Mouse (Mus musculus) CH12.LX (cell line): ENCODE data around the gene Tollip. TPM values are rescaled to one million over a fixed set of nuclear protein-coding genes. Genes with fewer than 3 reads are reported as not detected.

Experiments
- DNase-seq: peaks from one replicate; pipeline ENCODE4 v3.0.0-alpha.2; 2013; ENCODE audit errors: extremely low read depth
- H3K27ac ChIP-seq: 2 replicates; pipeline ENCODE4 v1.5.1; 2012; ENCODE audit warnings: low read depth, mild to moderate bottlenecking, control low read depth, moderate library complexity; ENCODE audit not compliant: insufficient read depth
- H3K27me3 ChIP-seq: replicated peaks from 2 replicates; pipeline ENCODE3; 2012; ENCODE audit warnings: inconsistent platforms
- H3K36me3 ChIP-seq, 2 experiments: replicated peaks in 1 of 2; 2 replicates each; pipeline versions ENCODE3 to v1.6.1; 2012; ENCODE audit warnings: inconsistent platforms in 1 of 2, low read length in 1 of 2, mild to moderate bottlenecking in 1 of 2, mixed read lengths in 1 of 2, moderate library complexity in 1 of 2; ENCODE audit not compliant: control insufficient read depth in 1 of 2, insufficient read depth in 1 of 2
- H3K4me1 ChIP-seq, 2 experiments: 2 replicates each; pipeline ENCODE4 v1.6.1; 2012; ENCODE audit warnings: inconsistent platforms in 1 of 2, moderate library complexity in 1 of 2; ENCODE audit not compliant: insufficient read depth in 2 of 2, control insufficient read depth in 1 of 2
- H3K4me2 ChIP-seq: 2 replicates; pipeline ENCODE4 v1.6.1; 2012; ENCODE audit warnings: low read depth, mild to moderate bottlenecking, control low read depth; ENCODE audit not compliant: poor library complexity, insufficient read depth, severe bottlenecking
- H3K4me3 ChIP-seq, 3 experiments: fragments of 150-350 bp in 1 of 3; sonication (generic) in 1 of 3; replicated peaks in 1 of 3; 2 replicates each; pipeline versions ENCODE3 to v1.5.1; 2011 to 2012; ENCODE audit warnings: low read depth in 2 of 3, low read length in 2 of 3, mild to moderate bottlenecking in 2 of 3, moderate library complexity in 2 of 3, control low read depth in 1 of 3, improper control_type of control experiment in 1 of 3, inconsistent platforms in 1 of 3, mixed read lengths in 1 of 3; ENCODE audit not compliant: poor library complexity in 1 of 3
- H3K79me2 ChIP-seq: replicated peaks from 2 replicates; pipeline ENCODE4 v1.6.1; 2012; ENCODE audit warnings: mild to moderate bottlenecking, moderate library complexity; ENCODE audit not compliant: control insufficient read depth, poor library complexity, insufficient read depth, severe bottlenecking; ENCODE audit errors: extremely low read depth
- H3K9ac ChIP-seq: 2 replicates; pipeline ENCODE4 v1.6.1; 2012; ENCODE audit warnings: low read depth, mild to moderate bottlenecking, control low read depth, moderate library complexity; ENCODE audit not compliant: insufficient read depth
- H3K9me3 ChIP-seq: replicated peaks from 2 replicates; pipeline ENCODE3; 2012; ENCODE audit warnings: low read length, inconsistent platforms, mixed read lengths
- BHLHE40 ChIP-seq: IDR thresholded peaks from 2 replicates; pipeline ENCODE4 v1.6.1; 2011; ENCODE audit warnings: mild to moderate bottlenecking, low read depth, low read length, improper control_type of control experiment
- CHD1 ChIP-seq: IDR thresholded peaks from 2 replicates; pipeline ENCODE4 v1.6.1; 2012; ENCODE audit warnings: low read depth, low read length, improper control_type of control experiment, inconsistent platforms
- CHD2 ChIP-seq: IDR thresholded peaks from 2 replicates; pipeline ENCODE4 v1.6.1; 2011; ENCODE audit warnings: low read length, improper control_type of control experiment
- CTCF ChIP-seq, 2 experiments: IDR thresholded peaks in 1 of 2; conservative IDR thresholded peaks in 1 of 2; 2 replicates each; pipeline ENCODE4 v1.5.1; 2011 to 2012; ENCODE audit warnings: low read depth in 2 of 2, low read length in 2 of 2, improper control_type of control experiment in 1 of 2, inconsistent platforms in 1 of 2, mild to moderate bottlenecking in 1 of 2, moderate library complexity in 1 of 2
- E2F4 ChIP-seq: IDR thresholded peaks from 2 replicates; pipeline ENCODE4 v1.6.1; 2011; ENCODE audit warnings: low read depth, low read length, improper control_type of control experiment; ENCODE audit not compliant: insufficient replicate concordance
- ELF1 ChIP-seq: IDR thresholded peaks from 2 replicates; pipeline ENCODE4 v1.6.1; 2014; ENCODE audit warnings: low read depth, mild to moderate bottlenecking, inconsistent platforms, low read length, improper control_type of control experiment
- EP300 ChIP-seq: IDR thresholded peaks from 2 replicates; pipeline ENCODE4 v1.6.1; 2011; ENCODE audit warnings: low read length, improper control_type of control experiment
- ETS1 ChIP-seq: conservative IDR thresholded peaks from 2 replicates; pipeline ENCODE4 v1.6.1; 2012; ENCODE audit warnings: low read depth, mild to moderate bottlenecking, inconsistent platforms, low read length, improper control_type of control experiment, moderate library complexity
- GABPA ChIP-seq: IDR thresholded peaks from 2 replicates; pipeline ENCODE4 v1.6.1; 2012; ENCODE audit warnings: low read depth, low read length, improper control_type of control experiment, inconsistent platforms; ENCODE audit not compliant: insufficient replicate concordance
- HCFC1 ChIP-seq: IDR thresholded peaks from 2 replicates; pipeline ENCODE4 v1.6.1; 2012; ENCODE audit warnings: low read depth, mild to moderate bottlenecking, inconsistent platforms, low read length, improper control_type of control experiment
- KAT2A ChIP-seq: IDR thresholded peaks from 2 replicates; pipeline ENCODE4 v1.6.1; 2012; ENCODE audit warnings: low read length, improper control_type of control experiment, inconsistent platforms; ENCODE audit not compliant: insufficient replicate concordance
- MXI1 ChIP-seq: IDR thresholded peaks from 2 replicates; pipeline ENCODE4 v1.6.1; 2011; ENCODE audit warnings: mild to moderate bottlenecking, low read depth, low read length, improper control_type of control experiment
- NELFE ChIP-seq: IDR thresholded peaks from 2 replicates; pipeline ENCODE4 v1.6.1; 2011; ENCODE audit warnings: low read depth, low read length, improper control_type of control experiment
- RAD21 ChIP-seq: IDR thresholded peaks from 2 replicates; pipeline ENCODE4 v1.6.1; 2011; ENCODE audit warnings: low read depth, mild to moderate bottlenecking, low read length, improper control_type of control experiment, moderate library complexity
- SIN3A ChIP-seq: IDR thresholded peaks from 2 replicates; pipeline ENCODE4 v1.6.1; 2012; ENCODE audit warnings: low read length, improper control_type of control experiment, inconsistent platforms
- SMC3 ChIP-seq: IDR thresholded peaks from 2 replicates; pipeline ENCODE4 v1.6.1; 2011; ENCODE audit warnings: low read depth, low read length, improper control_type of control experiment
- TCF12 ChIP-seq: IDR thresholded peaks from 2 replicates; pipeline ENCODE4 v1.6.1; 2014; ENCODE audit warnings: low read depth, mild to moderate bottlenecking, inconsistent platforms, low read length, improper control_type of control experiment
- ZKSCAN1 ChIP-seq: IDR thresholded peaks from 2 replicates; pipeline ENCODE4 v1.6.1; 2012; ENCODE audit warnings: low read depth, inconsistent platforms, low read length, improper control_type of control experiment, borderline replicate concordance
- ZMIZ1 ChIP-seq: IDR thresholded peaks from 2 replicates; pipeline ENCODE4 v1.6.1; 2012; ENCODE audit warnings: low read depth, mild to moderate bottlenecking, inconsistent platforms, low read length, improper control_type of control experiment
- dilution Hi-C: fragments of 300-500 bp; cut with MboI; formaldehyde crosslinking; loops from 2 replicates; pipeline ENCODE4 v1.14.3; 2020; ENCODE audit warnings: low sequenced_read_pairs; ENCODE audit not compliant: extremely low pct_unique_long_range_greater_than_20kb, extremely low pct_ligation_motif_present
- in situ Hi-C: fragments of 300-500 bp; cut with MboI; formaldehyde crosslinking; loops from 3 replicates; pipeline ENCODE4 v1.14.3; 2019; ENCODE audit warnings: low sequenced_read_pairs, low pct_ligation_motif_present, low pct_unique_long_range_greater_than_20kb, mixed read lengths
- polyA plus RNA-seq: library from polyadenylated mRNA; unstranded; fragments of >175 nt; gene quantifications from 2 replicates; pipeline ENCODE4 v1.2.1, GENCODE M21; 2012; ENCODE audit warnings: low read depth; ENCODE audit not compliant: insufficient read length
- total RNA-seq, 2 experiments: library from RNA; depleted of rRNA; stranded (reverse); fragments of 300-350 nt in 1 of 2; fragments of >200 nt in 1 of 2; gene quantifications; 2 replicates each; pipeline ENCODE4 v1.2.3; 2012 to 2014

Tollip gene
- total and polyA plus RNA-seq, 3 experiments: 18.8 to 29.6 (median 22.8) TPM

GRCm38 (mm10) chr7:141835941-141836340 lies 82.4 kb downstream of the Tollip start:
- in situ Hi-C loops (no loop called here), dilution Hi-C loops (no loop called here)
- no peak overlapping the region for H3K4me2 ChIP-seq
- no peaks in the 10 kb centered on the region for H3K4me1 ChIP-seq
- no peaks in the 10 kb centered on the region for H3K9me3 ChIP-seq
- TF ChIP-seq E2F4 (no peak), GABPA (no peak), ZKSCAN1 (no peak), NELFE (no peak), CHD2 (no peak), ETS1 (no peak), RAD21 (no peak), ZMIZ1 (no peak), BHLHE40 (no peak), TCF12 (no peak), EP300 (no peak), CHD1 (no peak), KAT2A (no peak), MXI1 (no peak), CTCF (conservative IDR thresholded peaks at IDR 0.05 in 1 of 2, IDR thresholded peaks at IDR 0.05 in 1 of 2; ENCODE audit: low read depth in 2 of 2, low read length in 2 of 2) (no peak), HCFC1 (no peak), SIN3A (no peak), SMC3 (no peak), ELF1 (no peak)
- peaks cover 96% of the 10 kb centered on the region for H3K27me3 ChIP-seq
- H3K36me3 ChIP-seq: no peaks in the 10 kb centered on the region
- no peak overlapping the region for H3K9ac ChIP-seq
- H3K4me3 ChIP-seq: no peak overlapping the region
- no peak overlapping the region for H3K27ac ChIP-seq
- no peak for DNase-seq
- H3K79me2 ChIP-seq: no peaks in the 10 kb centered on the region

Other genes starting within 250 kb of the Tollip start
- gene Muc2, start 228.2 kb downstream of the Tollip start, total RNA-seq (2012; rRNA removed): not detected in 2 replicates
- gene Muc2, start 228.2 kb downstream of the Tollip start, total RNA-seq (2014; rRNA removed): not detected in 2 replicates
- gene Muc2, start 228.2 kb downstream of the Tollip start, polyA plus RNA-seq: not detected in 2 replicates
- gene Muc5ac, start 129.5 kb downstream of the Tollip start, total RNA-seq (2012; rRNA removed): not detected in 2 replicates
- gene Muc5ac, start 129.5 kb downstream of the Tollip start, total RNA-seq (2014; rRNA removed): not detected in 2 replicates
- gene Muc5ac, start 129.5 kb downstream of the Tollip start, polyA plus RNA-seq: not detected in 2 replicates
- not detected in 2 replicates for gene Muc5b, start 79.4 kb downstream of the Tollip start, total RNA-seq (2012; rRNA removed)
- gene Muc5b, start 79.4 kb downstream of the Tollip start, total RNA-seq (2014; rRNA removed): not detected in 2 replicates
- gene Muc5b, start 79.4 kb downstream of the Tollip start, polyA plus RNA-seq: not detected in 2 replicates
- 10.7 and 10.9 TPM in 2 replicates for gene Brsk2, start 31.2 kb upstream of the Tollip start, total RNA-seq (2012; rRNA removed)
- gene Brsk2, start 31.2 kb upstream of the Tollip start, total RNA-seq (2014; rRNA removed): 5.3 and 5.4 TPM in 2 replicates
- 8.8 and 11.0 TPM in 2 replicates for gene Brsk2, start 31.2 kb upstream of the Tollip start, polyA plus RNA-seq
- 22.4 and 25.9 TPM in 2 replicates for gene Mob2, start 142.6 kb upstream of the Tollip start, total RNA-seq (2012; rRNA removed)
- 30.5 and 33.2 TPM in 2 replicates for gene Mob2, start 142.6 kb upstream of the Tollip start, total RNA-seq (2014; rRNA removed)
- gene Mob2, start 142.6 kb upstream of the Tollip start, polyA plus RNA-seq: 26.3 and 27.3 TPM in 2 replicates
- 1.2 and 1.5 TPM in 2 replicates for gene Dusp8, start 177.3 kb upstream of the Tollip start, total RNA-seq (2012; rRNA removed)
- gene Dusp8, start 177.3 kb upstream of the Tollip start, total RNA-seq (2014; rRNA removed): 0.07 and 0.17 TPM in 2 replicates
- 0.11 and 0.14 TPM in 2 replicates for gene Dusp8, start 177.3 kb upstream of the Tollip start, polyA plus RNA-seq
- gene Gm45618, start 202.2 kb upstream of the Tollip start, total RNA-seq (2012; rRNA removed): not detected in 2 replicates
- gene Gm45618, start 202.2 kb upstream of the Tollip start, total RNA-seq (2014; rRNA removed): not detected in 2 replicates
- not detected in 2 replicates for gene Gm45618, start 202.2 kb upstream of the Tollip start, polyA plus RNA-seq
- gene Gm39115, start 217.5 kb upstream of the Tollip start, total RNA-seq (2012; rRNA removed): not detected in 2 replicates
- not detected in 2 replicates for gene Gm39115, start 217.5 kb upstream of the Tollip start, total RNA-seq (2014; rRNA removed)
- gene Gm39115, start 217.5 kb upstream of the Tollip start, polyA plus RNA-seq: not detected in 2 replicates
- not detected in 2 replicates for gene Gm45337, start 226.1 kb upstream of the Tollip start, total RNA-seq (2012; rRNA removed)
- not detected in 2 replicates for gene Gm45337, start 226.1 kb upstream of the Tollip start, total RNA-seq (2014; rRNA removed)
- gene Gm45337, start 226.1 kb upstream of the Tollip start, polyA plus RNA-seq: not detected in 2 replicates
- not detected in 2 replicates for gene Gm29735, start 238.6 kb upstream of the Tollip start, total RNA-seq (2012; rRNA removed)
- gene Gm29735, start 238.6 kb upstream of the Tollip start, total RNA-seq (2014; rRNA removed): not detected in 2 replicates
- gene Gm29735, start 238.6 kb upstream of the Tollip start, polyA plus RNA-seq: not detected in 2 replicates
- not detected in 2 replicates for gene Gm4553, start 247.2 kb upstream of the Tollip start, total RNA-seq (2012; rRNA removed)
- not detected in 2 replicates for gene Gm4553, start 247.2 kb upstream of the Tollip start, total RNA-seq (2014; rRNA removed)
- gene Gm4553, start 247.2 kb upstream of the Tollip start, polyA plus RNA-seq: not detected in 2 replicates